Mouse (Mus musculus): ENCODE results near the gene Nr2f1. TPM values are rescaled to one million over a fixed set of nuclear protein-coding genes. Genes with fewer than 3 reads are reported as not detected.
A peak's percentile ranks its signal among the peaks of the same experiment; 100 is the strongest.
"Not testable (repeated sequence)": the region's sequence is repeated elsewhere in the genome, so short reads cannot be mapped to it uniquely, and the experiment has no call there.

Gene Nr2f1
- 5.0 and 6.7 TPM in 2 replicates for polyA plus RNA-seq (2016; fragmentation: Nextera tagmentation; extraction: Ambion mirVana)

GRCm38 (mm10) chr13:78199642-78200160, at the start of gene Nr2f1:
TSS of gene Nr2f1 (minus strand) at chr13:78199757.
- H3K4me3 ChIP-seq = peak within 1 kb of the TSS; percentile 78
- no peaks in the 10 kb centered on the region for H3K36me3 ChIP-seq
- peak within 1 kb of the TSS; percentile 79 for H3K9ac ChIP-seq
- no peaks in the 10 kb centered on the region for H3K9me3 ChIP-seq (replicated peaks)
- peak within 1 kb of the TSS; percentile 95 for H3K4me2 ChIP-seq
- under 1% methylated on average over 14 of the region's 14 CpGs for WGBS
- no peak for ATAC-seq (ENCODE audit: insufficient number of reproducible peaks, low FRiP score)
- peaks cover 15% of the 10 kb centered on the region for H3K4me1 ChIP-seq (replicated peaks)
- H3K27ac ChIP-seq (ENCODE audit: poor library complexity, severe bottlenecking) = peak within 1 kb of the TSS; percentile 83
- H3K27me3 ChIP-seq (replicated peaks) = peaks cover 22% of the 10 kb centered on the region

GRCm38 (mm10) chr13:78221680-78222079, 22.1 kb upstream of the Nr2f1 start:
- 78% methylated on average over 3 of the region's 3 CpGs for WGBS
- no peak for ATAC-seq (ENCODE audit: insufficient number of reproducible peaks, low FRiP score)

GRCm38 (mm10) chr13:78220238-78220637, 20.7 kb upstream of the Nr2f1 start:
- H3K4me1 ChIP-seq (replicated peaks); H3K36me3 ChIP-seq; H3K27me3 ChIP-seq (replicated peaks); H3K4me3 ChIP-seq; H3K9ac ChIP-seq; H3K9me3 ChIP-seq (replicated peaks); ATAC-seq (ENCODE audit: insufficient number of reproducible peaks, low FRiP score); H3K27ac ChIP-seq (ENCODE audit: poor library complexity, severe bottlenecking); H3K4me2 ChIP-seq: not testable (repeated sequence)
- WGBS = 79% methylated on average over 6 of the region's 6 CpGs

More at GRCm38 (mm10) chr13:78221680-78222079, 22.1 kb upstream of the Nr2f1 start:
- H3K27me3 ChIP-seq (replicated peaks) = no peaks in the 10 kb centered on the region
- no peaks in the 10 kb centered on the region for H3K36me3 ChIP-seq
- H3K4me2 ChIP-seq = no peak overlapping the region
- H3K9ac ChIP-seq = no peak overlapping the region
- no peak overlapping the region for H3K27ac ChIP-seq (ENCODE audit: poor library complexity, severe bottlenecking)
- H3K4me3 ChIP-seq = no peak overlapping the region
- no peaks in the 10 kb centered on the region for H3K4me1 ChIP-seq (replicated peaks)
- no peaks in the 10 kb centered on the region for H3K9me3 ChIP-seq (replicated peaks)

- Histone ChIP-seq H3K4me1 (replicated peaks) (peaks cover 7% of the 10 kb centered on the region), H3K9me3 (replicated peaks) (no peaks in the 10 kb centered on the region), H3K4me2 (no peak overlapping the region), H3K36me3 (no peaks in the 10 kb centered on the region), H3K27me3 (replicated peaks) (peaks cover 38% of the 10 kb centered on the region), H3K9ac (no peak overlapping the region), H3K4me3 (no peak overlapping the region), H3K27ac (ENCODE audit: poor library complexity, severe bottlenecking) (no peak overlapping the region)
- ATAC-seq (ENCODE audit: insufficient number of reproducible peaks, low FRiP score) = no peak
- whole genome bisulfite sequencing = 52% methylated on average over 2 of the region's 2 CpGs
These were observed 15.7 kb upstream of the Nr2f1 start for GRCm38 (mm10) chr13:78215223-78215622.

- Histone ChIP-seq H3K36me3 (no peaks in the 10 kb centered on the region), H3K9me3 (replicated peaks) (no peaks in the 10 kb centered on the region), H3K4me2 (no peak overlapping the region), H3K27ac (ENCODE audit: poor library complexity, severe bottlenecking) (no peak overlapping the region), H3K4me1 (replicated peaks) (peaks cover 16% of the 10 kb centered on the region), H3K27me3 (replicated peaks) (peaks cover 57% of the 10 kb centered on the region), H3K4me3 (no peak overlapping the region), H3K9ac (no peak overlapping the region)
- ATAC-seq (ENCODE audit: insufficient number of reproducible peaks, low FRiP score) = no peak
- 55% methylated on average over 2 of the region's 2 CpGs for WGBS
These were observed 13.6 kb upstream of the Nr2f1 start for GRCm38 (mm10) chr13:78213155-78213554.

- Histone ChIP-seq H3K36me3 (no peaks in the 10 kb centered on the region), H3K9ac (no peak overlapping the region), H3K4me1 (replicated peaks) (peaks cover 21% of the 10 kb centered on the region), H3K9me3 (replicated peaks) (no peaks in the 10 kb centered on the region), H3K4me3 (no peak overlapping the region), H3K27me3 (replicated peaks) (peaks cover 65% of the 10 kb centered on the region), H3K27ac (ENCODE audit: poor library complexity, severe bottlenecking) (no peak overlapping the region), H3K4me2 (no peak overlapping the region)
- no peak for ATAC-seq (ENCODE audit: insufficient number of reproducible peaks, low FRiP score)
- whole genome bisulfite sequencing = 23% methylated on average over 15 of the region's 15 CpGs
These were observed 12.6 kb upstream of the Nr2f1 start for GRCm38 (mm10) chr13:78212111-78212510.

GRCm38 (mm10) chr13:78211231-78212010, 11.9 kb upstream of the Nr2f1 start:
- no peak overlapping the region for H3K4me2 ChIP-seq

GRCm38 (mm10) chr13:78210748-78211089, 11.2 kb upstream of the Nr2f1 start:
- peak overlapping the region; percentile 81 for H3K4me2 ChIP-seq
- H3K4me1 ChIP-seq (replicated peaks) = peaks cover 21% of the 10 kb centered on the region
- WGBS = 3% methylated on average over 13 of the region's 13 CpGs
- H3K27me3 ChIP-seq (replicated peaks) = peaks cover 71% of the 10 kb centered on the region
- no peaks in the 10 kb centered on the region for H3K36me3 ChIP-seq
- H3K4me3 ChIP-seq = peak overlapping the region; percentile 45
- H3K9ac ChIP-seq = no peak overlapping the region
- ATAC-seq (ENCODE audit: insufficient number of reproducible peaks, low FRiP score) = peak; percentile 27; the same call in 1 of the 2 replicates
- no peak overlapping the region for H3K27ac ChIP-seq (ENCODE audit: poor library complexity, severe bottlenecking)
- no peaks in the 10 kb centered on the region for H3K9me3 ChIP-seq (replicated peaks)

More at GRCm38 (mm10) chr13:78211231-78212010, 11.9 kb upstream of the Nr2f1 start:
- no peak overlapping the region for H3K9ac ChIP-seq
- 21% methylated on average over 14 of the region's 14 CpGs for WGBS
- no peaks in the 10 kb centered on the region for H3K9me3 ChIP-seq (replicated peaks)
- peaks cover 69% of the 10 kb centered on the region for H3K27me3 ChIP-seq (replicated peaks)
- peaks cover 21% of the 10 kb centered on the region for H3K4me1 ChIP-seq (replicated peaks)
- no peak overlapping the region for H3K4me3 ChIP-seq
- no peaks in the 10 kb centered on the region for H3K36me3 ChIP-seq
- H3K27ac ChIP-seq (ENCODE audit: poor library complexity, severe bottlenecking) = no peak overlapping the region
- no peak for ATAC-seq (ENCODE audit: insufficient number of reproducible peaks, low FRiP score)

- Histone ChIP-seq H3K27ac (ENCODE audit: poor library complexity, severe bottlenecking) (no peak overlapping the region), H3K9me3 (replicated peaks) (no peaks in the 10 kb centered on the region), H3K4me1 (replicated peaks) (peaks cover 21% of the 10 kb centered on the region), H3K27me3 (replicated peaks) (peaks cover 76% of the 10 kb centered on the region), H3K4me3 (peak overlapping the region; percentile 45), H3K36me3 (no peaks in the 10 kb centered on the region), H3K4me2 (peak overlapping the region; percentile 81), H3K9ac (peak overlapping the region; percentile 23; the same call in 1 of the 2 replicates)
- WGBS = 1% methylated on average over 38 of the region's 38 CpGs
- peak; percentile 60 for ATAC-seq (ENCODE audit: insufficient number of reproducible peaks, low FRiP score)
These were observed 10.6 kb upstream of the Nr2f1 start for GRCm38 (mm10) chr13:78210029-78210747.

GRCm38 (mm10) chr13:78209611-78210028, 10.1 kb upstream of the Nr2f1 start:
- Histone ChIP-seq H3K36me3 (no peaks in the 10 kb centered on the region), H3K9me3 (replicated peaks) (no peaks in the 10 kb centered on the region), H3K4me1 (replicated peaks) (peaks cover 21% of the 10 kb centered on the region), H3K27me3 (replicated peaks) (peaks cover 79% of the 10 kb centered on the region), H3K27ac (ENCODE audit: poor library complexity, severe bottlenecking) (no peak overlapping the region), H3K4me3 (peak overlapping the region; percentile 45), H3K4me2 (peak overlapping the region; percentile 81), H3K9ac (peak overlapping the region; percentile 23)
- WGBS = 3% methylated on average over 12 of the region's 12 CpGs
- ATAC-seq (ENCODE audit: insufficient number of reproducible peaks, low FRiP score) = no peak
